Mouse (Mus musculus) forebrain, embryonic 14.5 days (tissue): ENCODE measurements at regions not wholly inside any gene's neighbourhood (a gene's known extent, or its start where the extent isn't known, plus 50 kb on each side); places are given as distances from the start of the nearest gene placed in this dataset.
A peak's percentile ranks its signal among the peaks of the same experiment; 100 is the strongest.

Experiments used
- ATAC-seq: fragments of 200-750 bp; cut with Nextera tagmentation; 2 replicates; pipeline ENCODE4 v1.8.0; 2017; ENCODE audit warnings: mild to moderate bottlenecking, moderate library complexity
- DNase-seq: peaks from one replicate; pipeline ENCODE4 v3.0.0-alpha.2; 2015; ENCODE audit warnings: low spot score
- H3K27ac ChIP-seq: fragments of 300-500 bp; sonication (generic); 2 replicates; pipeline ENCODE4 v1.5.1; 2014; ENCODE audit warnings: low read depth, mild to moderate bottlenecking, control low read depth, low read length, moderate library complexity
- H3K27me3 ChIP-seq: fragments of 300-500 bp; sonication (generic); replicated peaks from 2 replicates; pipeline ENCODE4 v1.6.1; 2014; ENCODE audit warnings: low read length, control low read depth, mixed read lengths; ENCODE audit not compliant: control insufficient read depth, insufficient read depth
- H3K36me3 ChIP-seq: fragments of 300-500 bp; sonication (generic); 2 replicates; pipeline ENCODE4 v1.6.1; 2014; ENCODE audit warnings: low read length, control low read depth; ENCODE audit not compliant: control insufficient read depth, insufficient read depth
- H3K4me1 ChIP-seq: fragments of 300-500 bp; sonication (generic); 2 replicates; pipeline ENCODE4 v1.6.1; 2014; ENCODE audit warnings: antibody characterized with exemption, low read length, control low read depth; ENCODE audit not compliant: control insufficient read depth, insufficient read depth
- H3K4me2 ChIP-seq: fragments of 300-500 bp; sonication (generic); 2 replicates; pipeline ENCODE4 v1.6.1; 2014; ENCODE audit warnings: mild to moderate bottlenecking, control low read depth, low read length
- H3K4me3 ChIP-seq: fragments of 300-500 bp; sonication (generic); 2 replicates; pipeline ENCODE4 v1.5.1; 2014; ENCODE audit warnings: low read depth, low read length, control low read depth
- H3K9ac ChIP-seq: fragments of 300-500 bp; sonication (generic); 2 replicates; pipeline ENCODE4 v1.6.1; 2014; ENCODE audit warnings: mild to moderate bottlenecking, low read length, control low read depth, moderate library complexity
- H3K9me3 ChIP-seq: fragments of 300-500 bp; sonication (generic); replicated peaks from 2 replicates; pipeline ENCODE4 v1.6.1; 2016; ENCODE audit warnings: low read length, control low read depth, mixed read lengths; ENCODE audit not compliant: control insufficient read depth
- WGBS: fragments of 180-500 bp; shearing (Covaris S2); extraction: QIAGEN DNeasy Blood & Tissue Kit; methylation state at CpG from one replicate; pipeline ENCODE4 v1.1.7; 2014; 5-methylcytosine and 5-hydroxymethylcytosine counted together

DNA sequence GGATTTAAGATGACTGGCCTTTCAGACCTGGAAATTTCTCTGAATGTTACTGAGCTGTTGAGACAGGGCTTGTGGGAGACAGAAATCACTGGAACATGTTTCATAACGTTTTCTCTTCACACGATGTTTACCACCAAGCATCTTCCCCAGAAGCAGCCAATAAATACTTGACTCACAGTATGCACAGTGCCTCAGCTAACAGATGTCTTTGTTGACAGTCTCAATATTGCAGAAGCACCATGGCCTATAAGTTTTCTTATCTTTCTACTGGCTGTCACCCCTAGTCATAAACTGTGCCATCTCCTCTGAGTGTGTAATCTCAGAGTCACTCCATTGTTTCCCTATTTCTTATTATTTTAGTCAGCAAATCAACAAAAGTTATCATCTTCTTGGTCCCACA lies 187.9 kb upstream of the Gm38303 start:
- H3K4me2 ChIP-seq = no peak overlapping the region
- DNase-seq = peak; percentile 10

DNA sequence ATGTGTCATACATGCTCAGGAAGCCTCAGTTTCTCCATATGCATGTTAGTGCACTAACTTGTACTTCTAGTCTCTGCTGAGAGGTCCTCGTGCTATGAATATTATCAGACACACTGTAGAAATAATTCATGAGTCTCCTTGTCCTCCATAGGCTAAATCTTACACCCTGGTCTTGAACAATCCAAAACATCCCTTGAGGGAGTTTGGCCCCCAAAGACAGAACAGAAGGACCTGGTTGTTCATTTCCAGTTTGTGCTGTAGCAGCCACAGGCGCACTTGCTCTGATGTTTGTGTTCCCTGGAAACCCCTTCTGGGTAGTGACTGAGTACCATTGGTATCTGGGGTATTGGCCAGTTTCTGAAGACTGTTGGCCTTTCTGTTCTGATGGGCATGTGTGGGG lies 176.7 kb upstream of the Gm38303 start:
- ATAC-seq (no peak), DNase-seq (no peak)
- Histone ChIP-seq H3K9ac (no peak overlapping the region), H3K4me3 (no peak overlapping the region), H3K27ac (no peak overlapping the region), H3K4me1 (no peaks in the 10 kb centered on the region), H3K9me3 (no peaks in the 10 kb centered on the region), H3K4me2 (no peak overlapping the region), H3K27me3 (no peaks in the 10 kb centered on the region), H3K36me3 (no peaks in the 10 kb centered on the region)
- WGBS = 79% methylated on average over 2 of the region's 2 CpGs

More for the DNA sequence above, 187.9 kb upstream of the Gm38303 start:
- no peaks in the 10 kb centered on the region for H3K4me1 ChIP-seq
- WGBS = 92% methylated on average over 2 of the region's 2 CpGs
- no peaks in the 10 kb centered on the region for H3K9me3 ChIP-seq
- H3K36me3 ChIP-seq = no peaks in the 10 kb centered on the region
- H3K27me3 ChIP-seq = no peaks in the 10 kb centered on the region
- no peak overlapping the region for H3K27ac ChIP-seq
- no peak overlapping the region for H3K9ac ChIP-seq
- H3K4me3 ChIP-seq = no peak overlapping the region
- no peak for ATAC-seq

DNA sequence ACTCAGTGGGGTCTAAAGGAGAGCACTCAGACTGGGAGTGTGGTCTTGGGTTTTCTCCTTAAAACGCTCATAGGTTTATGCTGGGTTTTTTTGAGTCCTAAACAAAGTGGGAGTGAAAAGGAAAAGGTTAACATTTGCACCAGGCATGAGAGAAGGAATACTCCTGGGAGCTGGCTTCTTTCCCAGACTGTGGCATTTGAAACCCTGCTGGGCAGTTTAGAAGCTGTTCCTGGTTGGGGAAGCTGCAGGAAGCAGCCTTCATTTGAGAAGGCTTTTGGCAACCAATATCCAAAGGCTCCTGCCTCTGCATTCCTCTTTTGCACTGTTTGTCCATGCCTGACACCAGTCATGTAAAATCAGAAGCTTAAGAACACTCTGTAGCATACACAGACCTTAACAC lies 175.9 kb upstream of the Gm38303 start:
- DNase-seq (peak; percentile 3), ATAC-seq (no peak)
- Histone ChIP-seq H3K4me3 (no peak overlapping the region), H3K36me3 (no peaks in the 10 kb centered on the region), H3K4me2 (no peak overlapping the region), H3K27ac (no peak overlapping the region), H3K4me1 (no peaks in the 10 kb centered on the region), H3K9ac (no peak overlapping the region), H3K9me3 (no peaks in the 10 kb centered on the region), H3K27me3 (no peaks in the 10 kb centered on the region)
- WGBS = 60% methylated on average over 1 of the region's 1 CpGs
